Mouse (Mus musculus) cerebellum, adult (tissue): ENCODE data around the gene Rpn1.
A peak's percentile ranks its signal among the peaks of the same experiment; 100 is the strongest.

Experiments used
- ATAC-seq: cut with Nextera tagmentation; 2 replicates; pipeline ENCODE4 v1.9.2; 2017; ENCODE audit warnings: mild to moderate bottlenecking, moderate library complexity, mixed read lengths; ENCODE audit not compliant: insufficient number of reproducible peaks, low FRiP score, low TSS enrichment

Gene Rpn1

DNA sequence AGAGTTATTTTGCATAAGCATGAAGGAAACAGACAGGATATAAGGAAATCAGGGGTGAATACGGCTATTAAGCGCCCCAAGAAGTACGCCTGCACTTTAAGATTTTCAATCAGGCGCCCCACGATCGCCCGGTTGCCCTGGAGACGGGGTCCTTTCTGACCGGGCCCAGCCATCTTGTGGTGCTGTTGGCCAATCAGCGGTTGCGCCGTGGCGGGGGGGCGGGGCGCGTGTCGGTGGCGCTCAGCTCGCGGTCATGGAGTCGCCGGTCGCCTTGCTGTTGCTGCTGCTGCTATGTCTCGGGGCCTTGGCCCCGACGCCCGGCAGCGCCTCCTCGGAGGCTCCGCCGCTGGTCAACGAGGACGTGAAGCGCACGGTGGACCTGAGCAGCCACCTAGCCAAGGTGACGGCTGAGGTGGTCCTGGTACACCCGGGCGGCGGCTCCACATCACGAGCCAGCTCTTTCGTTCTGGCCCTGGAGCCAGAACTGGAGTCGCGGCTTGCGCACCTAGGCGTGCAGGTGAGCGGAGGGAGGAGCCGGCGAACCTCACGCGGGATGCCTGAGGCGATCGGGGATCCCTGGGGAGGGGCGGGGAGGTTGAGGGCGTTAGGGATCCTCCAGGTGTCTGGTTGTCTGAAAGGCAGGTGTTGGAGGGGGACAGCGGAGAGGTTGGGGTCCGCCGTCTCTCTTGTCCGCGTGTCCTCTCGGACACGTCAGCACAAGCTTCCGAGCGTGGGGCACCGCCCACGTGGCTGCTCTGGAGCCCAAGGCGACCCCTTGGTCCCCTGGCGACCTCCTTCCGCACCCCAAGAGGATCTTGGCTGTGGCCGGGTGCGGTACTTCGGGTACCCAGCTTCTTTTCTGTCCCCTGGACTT is at the start of gene Rpn1:
TSS of gene Rpn1 (plus strand) at position 205 of the 874 bp plus-strand sequence.
- ATAC-seq: peak; percentile 99

GRCm38 (mm10) chr6:88037471-88038045 is 46.7 kb upstream of the Rpn1 start:
- ATAC-seq: no peak

DNA sequence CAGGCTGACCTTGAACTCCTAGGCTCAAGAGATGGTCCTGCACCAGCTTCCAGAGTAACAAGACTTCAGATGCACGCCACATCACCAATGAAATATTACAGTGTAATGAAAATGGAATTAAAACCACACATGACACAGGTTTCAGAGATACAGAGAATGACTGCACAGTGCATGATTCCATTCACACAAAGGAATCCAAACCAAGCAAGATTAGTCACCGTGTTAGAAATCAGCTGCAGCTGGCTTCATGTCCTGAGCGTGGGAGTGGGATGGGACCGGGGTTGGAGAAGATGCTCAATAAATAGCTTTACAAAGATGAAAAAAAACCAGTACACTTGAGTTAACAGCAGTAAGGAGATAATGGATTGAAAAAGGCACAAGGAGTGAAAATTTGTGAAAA is 44.9 kb upstream of the Rpn1 start:
- no peak for ATAC-seq

GRCm38 (mm10) chr6:88041221-88041620 is 43.1 kb upstream of the Rpn1 start:
- ATAC-seq: no peak

- ATAC-seq: no peak
Measured at GRCm38 (mm10) chr6:88042336-88042735, 41.9 kb upstream of the Rpn1 start.

DNA sequence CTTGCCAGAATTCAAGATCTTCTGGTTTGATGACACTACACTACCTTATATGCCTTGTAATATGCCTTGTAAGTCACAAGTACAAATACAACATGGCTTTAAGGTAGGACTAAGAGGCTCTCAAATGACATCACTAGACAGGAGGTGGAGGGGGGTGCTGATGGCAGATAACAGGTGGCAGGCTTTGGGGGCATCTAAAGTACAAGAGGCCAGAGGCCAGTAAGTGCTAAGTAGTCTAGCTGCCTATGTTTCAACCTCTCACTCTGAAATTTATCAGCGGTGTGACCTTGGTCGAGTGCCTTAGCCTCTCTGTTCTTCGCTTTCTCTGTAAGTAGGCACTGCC is 40.1 kb upstream of the Rpn1 start:
- ATAC-seq: no peak

DNA sequence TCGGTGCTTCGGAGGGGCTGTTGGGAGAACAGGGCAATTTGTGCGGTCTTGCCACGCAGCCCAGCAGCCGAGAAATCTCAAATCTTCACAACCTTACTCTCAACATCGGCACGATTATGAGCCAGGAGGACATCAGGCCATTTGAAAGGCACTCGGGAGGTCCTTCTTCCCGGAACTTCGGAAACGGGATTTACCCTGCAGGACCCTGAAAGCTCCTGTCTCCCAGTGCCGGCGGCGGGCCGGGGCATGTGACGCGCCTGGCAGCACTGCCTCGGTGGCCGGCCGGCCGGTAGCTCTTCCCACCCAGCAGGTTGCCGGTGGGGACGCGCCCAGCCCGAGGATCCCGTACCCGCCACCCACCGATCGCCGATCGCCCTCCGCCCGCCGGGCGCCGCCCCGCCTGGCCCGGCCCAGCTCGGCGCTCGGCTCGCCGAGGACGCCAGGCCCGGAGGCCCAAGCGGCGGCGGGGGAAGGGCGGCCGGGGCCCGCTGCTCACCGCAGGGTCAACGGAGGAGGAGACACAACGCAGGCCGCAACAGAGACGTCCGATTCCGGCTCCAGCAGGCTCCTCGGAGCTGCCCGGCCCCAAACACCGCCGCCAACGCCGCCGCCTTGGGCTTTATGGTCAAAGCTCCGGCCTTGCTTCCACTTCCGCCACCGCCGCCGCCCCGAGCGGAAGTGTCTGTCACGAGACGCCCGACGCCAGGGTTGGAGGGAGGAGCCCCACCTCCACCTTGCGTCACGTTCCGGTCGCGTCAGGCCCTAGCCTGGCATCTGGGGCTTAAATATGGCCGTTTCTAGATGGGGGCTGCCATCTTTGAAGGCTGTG is 39.5 kb upstream of the Rpn1 start, which contains the start of gene Rab7:
TSS of gene Rab7 (minus strand) at position 694 of the 829 bp plus-strand sequence.
- ATAC-seq: peak; percentile 98

GRCm38 (mm10) chr6:88045406-88045766 is 38.9 kb upstream of the Rpn1 start:
- ATAC-seq: no peak

- ATAC-seq: no peak
Measured at GRCm38 (mm10) chr6:88047853-88048252, 36.4 kb upstream of the Rpn1 start.

GRCm38 (mm10) chr6:88049008-88049407 is 35.3 kb upstream of the Rpn1 start:
- no peak for ATAC-seq

GRCm38 (mm10) chr6:88051206-88051605 is 33.1 kb upstream of the Rpn1 start:
- ATAC-seq: no peak

DNA sequence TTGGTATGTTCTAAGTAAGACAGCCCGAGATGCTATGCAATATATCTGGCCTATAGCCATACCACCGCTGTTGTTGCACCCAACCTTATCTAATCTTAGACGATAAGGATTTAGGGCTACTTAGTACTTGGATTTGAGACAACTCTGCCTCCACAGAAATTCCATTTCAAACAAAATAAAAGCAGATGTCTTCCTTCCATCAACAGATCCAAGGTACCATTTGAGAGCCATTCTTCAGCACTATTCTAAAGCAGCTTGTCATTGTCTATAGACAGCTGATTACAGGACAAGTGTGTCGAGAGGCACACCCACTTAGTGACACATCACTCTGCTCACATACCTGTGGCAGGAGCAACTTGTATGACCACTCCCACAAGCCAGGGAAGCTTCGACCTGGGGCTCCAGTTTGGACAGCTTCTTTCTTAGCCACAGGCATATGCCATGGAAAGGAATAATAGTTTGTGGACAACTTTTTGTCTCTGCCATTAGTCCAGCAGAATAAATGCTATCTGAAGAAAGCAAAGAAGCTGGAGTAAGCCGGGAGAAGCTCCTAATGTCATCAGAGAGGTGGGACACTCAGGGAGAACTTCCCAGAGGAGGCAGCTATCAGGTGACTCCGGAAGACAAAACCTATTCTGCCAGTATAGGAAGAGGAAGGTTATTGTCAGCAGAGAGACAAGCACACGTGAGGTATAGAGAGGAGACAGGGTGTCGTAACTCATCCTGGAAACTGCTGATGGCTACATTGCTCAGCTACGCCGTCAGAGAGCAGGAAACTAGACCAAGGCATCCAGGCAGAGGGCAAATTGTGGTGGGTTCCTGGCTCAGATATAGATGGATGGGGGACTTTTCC is 30.8 kb upstream of the Rpn1 start:
- ATAC-seq: no peak

DNA sequence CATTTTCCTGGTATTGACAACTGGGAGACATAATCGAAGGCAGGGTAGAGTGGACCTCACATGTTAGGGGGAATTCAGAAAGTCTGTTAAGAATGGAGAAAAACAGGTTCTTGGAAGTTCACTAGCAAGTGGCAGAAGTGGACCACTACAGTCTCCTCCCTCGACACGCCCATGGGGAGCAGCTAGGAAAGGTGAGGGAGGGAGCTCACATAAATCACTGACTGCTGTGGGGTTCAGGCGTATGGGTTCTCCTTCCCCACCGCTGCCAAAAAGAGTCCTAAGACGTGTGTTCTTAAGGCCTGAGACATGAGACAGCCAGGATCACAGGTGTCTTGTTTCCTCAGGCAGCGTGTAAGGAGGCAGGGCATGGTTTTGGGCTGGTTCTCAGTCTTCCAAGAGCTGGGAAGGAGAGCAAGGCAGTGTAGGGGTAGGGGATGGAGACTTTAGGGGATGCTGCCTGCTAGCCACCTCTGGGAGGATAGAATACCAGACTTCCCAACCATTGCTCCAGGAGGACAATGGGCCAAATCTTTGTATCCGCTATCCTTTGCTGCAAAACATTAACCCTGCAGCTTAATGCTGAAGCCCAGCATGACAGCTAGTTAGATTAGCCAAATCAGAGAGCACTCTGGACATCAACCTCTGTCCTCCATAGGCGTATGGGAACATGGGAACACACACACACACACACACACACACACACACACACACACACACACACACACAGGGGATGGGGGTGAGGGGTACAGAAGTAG is 30.0 kb upstream of the Rpn1 start:
- ATAC-seq: no peak

DNA sequence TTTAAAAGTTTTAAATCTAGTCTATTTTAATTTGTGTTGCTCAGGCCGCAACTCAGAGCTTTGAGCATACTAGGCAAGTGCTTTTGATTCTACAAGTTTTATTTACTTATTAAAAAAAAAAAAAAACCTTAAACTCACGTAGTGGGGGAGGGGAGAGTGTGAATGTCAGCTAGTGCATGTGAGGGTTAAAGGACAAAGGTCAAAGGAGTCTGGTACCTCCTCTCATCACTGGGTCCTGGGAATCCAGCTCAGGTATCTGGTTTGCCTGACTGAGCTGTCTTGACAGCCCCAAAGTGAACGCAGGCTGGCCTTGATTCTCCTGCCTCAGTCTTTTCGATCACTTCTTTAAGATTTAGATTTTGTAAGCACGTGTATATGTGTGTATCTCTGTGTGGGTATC is 28.6 kb upstream of the Rpn1 start:
- ATAC-seq: no peak

- no peak for ATAC-seq
Measured at GRCm38 (mm10) chr6:88056866-88057265, 27.4 kb upstream of the Rpn1 start.

DNA sequence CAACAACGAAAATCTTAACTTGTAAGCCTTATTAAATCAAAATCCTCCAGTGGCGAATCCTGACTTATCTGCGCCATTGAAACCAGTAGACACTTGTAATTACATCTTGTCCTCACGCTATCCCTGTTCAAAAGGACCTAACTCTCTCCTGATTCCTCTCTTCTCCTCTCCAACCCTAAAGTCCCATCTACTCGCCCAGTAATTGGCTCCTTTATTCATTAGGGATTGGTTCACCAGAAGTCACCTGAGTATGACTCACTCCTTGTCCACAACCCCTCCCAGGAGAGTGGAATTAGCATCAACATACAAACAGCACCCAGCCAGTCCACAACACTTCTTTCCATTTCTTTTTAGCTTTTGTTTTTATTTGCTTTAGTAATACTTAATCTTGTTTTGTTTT is 24.4 kb upstream of the Rpn1 start:
- no peak for ATAC-seq

- ATAC-seq: no peak
Measured at GRCm38 (mm10) chr6:88060602-88061001, 23.7 kb upstream of the Rpn1 start.

GRCm38 (mm10) chr6:88061406-88061805 is 22.9 kb upstream of the Rpn1 start:
- no peak for ATAC-seq

- no peak for ATAC-seq
Measured at GRCm38 (mm10) chr6:88062398-88062797, 21.9 kb upstream of the Rpn1 start.
